Mouse (Mus musculus): ENCODE data around the gene Nabp2.

GRCm38 (mm10) chr10:128457676-128458075, 46.4 kb upstream of the Nabp2 start:
- TF ChIP-seq CTCF (IDR thresholded peaks at IDR 0.05; ENCODE audit: low read depth) (no peak), EP300 (IDR thresholded peaks at IDR 0.05; ENCODE audit: low read depth) (no peak)

Measured in liver, postnatal 0 days (tissue).